Mouse (Mus musculus) large intestine, adult 2 months (tissue): ENCODE results near the gene Ercc1. TPM values are rescaled to one million over a fixed set of nuclear protein-coding genes. Genes with fewer than 3 reads are reported as not detected.

Experiments used
- DNase-seq: peaks from one replicate; pipeline ENCODE4 v3.0.0-alpha.2; 2012; ENCODE audit warnings: low read depth, low spot score
- WGBS: fragments of 180-500 bp; shearing (Covaris S2); methylation state at CpG from one replicate; pipeline ENCODE4 v1.1.7; 2018; 5-methylcytosine and 5-hydroxymethylcytosine counted together
- polyA plus RNA-seq: library from polyadenylated mRNA; depleted of rRNA; stranded (reverse); fragments of >200 nt; gene quantifications from 2 replicates; pipeline ENCODE4 v1.2.3, GENCODE M21; 2012; rRNA removed

Gene Ercc1
- polyA plus RNA-seq = 26.9 and 31.2 TPM in 2 replicates

DNA sequence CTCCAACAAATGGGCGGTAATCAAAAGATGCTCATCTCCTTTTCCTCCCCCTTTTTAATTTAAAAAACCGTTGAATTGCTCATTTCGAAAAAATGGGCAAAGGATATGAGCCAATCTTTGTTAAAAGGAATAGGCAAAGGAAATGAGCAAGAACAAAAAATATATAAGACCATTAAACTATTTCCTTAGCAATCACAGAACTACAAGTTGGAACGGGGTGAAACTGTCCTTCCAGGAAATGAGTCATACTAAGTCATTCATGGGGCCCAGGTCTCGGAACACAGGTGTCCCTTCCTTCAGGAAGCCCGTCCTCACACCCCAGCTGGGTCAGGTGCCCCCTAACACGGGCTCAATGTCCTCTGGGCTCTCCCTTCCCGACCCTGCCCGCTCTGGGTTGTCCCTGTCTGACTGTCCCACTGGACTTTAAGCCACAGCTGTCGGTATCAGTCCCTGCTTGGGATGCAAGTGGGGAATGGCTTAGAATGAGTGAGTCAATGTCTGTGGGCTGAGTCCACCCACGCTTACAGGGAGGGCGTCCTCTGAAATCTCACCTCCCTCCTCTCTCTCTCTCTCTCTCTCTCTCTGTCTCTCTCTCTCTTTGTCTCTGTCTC lies at the start of gene Ercc1:
Gene Ercc1, plus strand, starts transcription at position 542 of the 611 bp plus-strand sequence.
- DNase-seq = no peak
- 12% methylated on average over 12 of the region's 12 CpGs for WGBS

DNA sequence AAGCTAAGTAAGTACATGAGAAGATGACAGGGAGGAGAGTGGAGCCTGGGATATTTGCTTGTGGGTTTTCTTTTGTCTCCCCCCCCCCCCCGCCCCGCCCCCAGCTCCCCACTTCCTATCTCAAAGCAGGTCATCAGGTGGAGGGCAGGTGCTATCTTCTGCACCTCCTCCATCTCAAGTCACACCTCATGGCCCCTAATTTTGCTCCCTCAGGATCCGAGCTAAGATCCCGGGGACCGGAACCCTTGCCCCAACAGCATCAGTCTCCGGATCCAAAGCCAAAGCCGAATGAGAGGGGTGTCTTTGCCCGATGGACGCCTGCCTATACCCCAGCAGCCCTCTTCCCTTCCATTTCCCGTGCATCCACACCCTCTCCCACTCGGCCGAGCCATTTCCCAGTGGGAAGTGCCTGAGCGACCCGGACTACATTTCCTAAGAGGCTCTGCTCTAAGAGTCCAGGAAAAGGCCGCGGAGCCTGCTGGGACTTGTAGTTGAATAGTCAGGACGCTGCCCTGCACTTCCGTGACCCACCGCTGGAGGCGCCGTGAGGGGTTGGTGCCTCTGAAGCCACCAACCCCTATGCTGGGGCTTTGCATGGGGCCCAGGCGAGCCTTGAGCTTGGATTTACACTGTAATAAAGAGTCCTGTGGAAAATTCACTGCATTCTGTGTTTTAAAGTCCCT lies 48.9 kb upstream of the Ercc1 start:
- WGBS = 10% methylated on average over 22 of the region's 22 CpGs

DNA sequence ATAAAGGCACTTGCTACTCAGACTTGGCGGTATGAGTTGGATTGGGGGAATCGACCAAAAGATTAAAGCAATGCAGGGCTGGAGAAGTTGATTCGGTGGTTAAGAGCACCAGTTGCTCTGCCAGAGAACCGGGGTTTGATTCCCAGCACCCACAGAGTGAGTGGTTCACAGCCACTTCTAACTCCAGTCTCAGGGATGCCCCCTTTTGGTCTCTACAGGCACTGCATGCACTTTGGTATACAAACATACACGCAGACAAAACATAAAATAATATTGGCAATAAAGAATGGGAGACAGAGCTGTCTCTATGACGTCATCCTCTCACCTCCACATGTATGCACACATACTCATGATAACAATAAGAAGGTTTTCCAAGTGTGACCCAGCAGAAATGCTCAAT lies 47.5 kb upstream of the Ercc1 start:
- 85% methylated on average over 6 of the region's 6 CpGs for WGBS

More for the DNA sequence above, 48.9 kb upstream of the Ercc1 start:
- peak; percentile 83 for DNase-seq

DNA sequence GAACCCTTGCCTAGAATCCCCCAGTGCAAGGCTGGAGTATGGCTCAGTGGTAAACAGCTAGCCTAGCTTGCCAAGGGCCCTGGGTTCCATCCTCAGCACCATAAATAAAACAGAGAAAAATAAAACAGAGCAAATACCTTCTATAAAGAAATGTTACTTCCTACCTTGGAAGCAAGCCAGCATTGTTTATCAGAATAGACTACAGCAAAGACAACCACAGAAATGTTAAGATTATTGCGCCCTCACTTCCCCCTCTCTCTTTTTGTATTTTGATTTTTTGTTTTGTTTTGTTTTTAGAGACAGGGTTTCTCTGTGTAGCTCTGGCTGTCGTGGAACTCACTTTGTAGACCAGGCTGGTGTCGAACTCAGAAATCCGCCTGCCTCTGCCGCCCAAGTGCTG lies 46.8 kb upstream of the Ercc1 start:
- WGBS = 90% methylated on average over 5 of the region's 5 CpGs
- no peak for DNase-seq

More for the DNA sequence above, 47.5 kb upstream of the Ercc1 start:
- no peak for DNase-seq

DNA sequence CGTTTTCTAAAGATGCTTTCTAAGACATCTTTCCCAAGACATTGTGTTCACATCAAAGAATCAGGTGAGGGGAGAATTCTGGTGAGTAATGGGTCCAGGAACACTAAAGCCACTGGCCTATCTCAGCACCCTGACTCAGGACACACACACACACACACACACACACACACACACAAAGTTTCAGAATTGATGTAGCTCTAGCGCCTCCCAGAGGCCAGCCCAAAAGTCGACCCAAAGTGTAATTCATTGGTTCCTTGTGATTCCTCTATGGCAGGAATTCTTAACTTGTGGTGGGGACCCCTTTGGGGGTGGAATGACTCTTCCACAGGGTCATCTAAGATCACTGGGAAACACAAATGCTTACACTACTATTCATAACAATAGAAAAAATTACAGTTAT lies 45.4 kb upstream of the Ercc1 start:
- WGBS = 14% methylated on average over 3 of the region's 3 CpGs
- DNase-seq = no peak

DNA sequence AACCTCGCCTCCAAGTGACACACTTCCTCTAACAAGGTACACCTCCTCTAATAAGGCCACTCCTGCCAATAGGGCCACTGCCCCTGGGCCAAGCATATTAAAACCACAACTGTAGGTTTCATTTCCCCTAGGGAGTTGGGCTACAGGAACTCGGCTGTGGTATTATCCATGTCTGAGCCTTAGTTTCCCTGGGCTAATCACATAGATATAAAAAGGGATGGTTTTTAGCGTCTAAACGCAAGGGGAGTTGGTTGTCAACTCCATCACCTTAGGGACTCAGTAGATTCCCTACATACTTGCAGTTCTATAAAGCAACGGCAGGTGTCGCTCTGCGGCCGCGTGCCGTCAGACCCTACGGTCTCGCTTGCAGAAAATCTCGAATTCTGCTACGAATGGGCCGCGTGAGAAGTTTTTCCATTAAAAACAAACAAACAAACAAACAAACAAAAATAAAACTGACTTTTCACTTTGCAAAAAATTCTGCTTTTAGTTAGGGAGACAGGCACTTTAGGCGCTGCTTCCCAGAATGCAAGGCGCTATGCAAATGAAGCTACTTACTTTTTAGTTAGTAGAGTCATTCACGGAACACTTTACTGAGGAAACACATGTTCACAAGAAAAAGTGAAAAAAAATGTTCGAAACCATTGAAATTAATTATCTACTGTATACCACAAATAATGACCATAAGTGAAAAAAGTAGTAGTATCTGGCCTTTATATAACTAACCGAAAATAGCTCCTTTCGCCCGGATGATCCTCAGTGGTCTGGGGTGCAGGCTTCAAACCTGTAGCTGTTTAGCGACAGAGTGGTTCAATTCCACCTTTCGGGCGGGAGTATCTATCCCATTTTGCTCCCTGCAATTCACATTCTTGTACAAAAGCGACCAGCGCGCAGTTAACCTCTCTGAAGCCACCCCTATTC lies 43.8 kb upstream of the Ercc1 start:
- WGBS = under 1% methylated on average over 29 of the region's 29 CpGs
- DNase-seq = peak; percentile 54

DNA sequence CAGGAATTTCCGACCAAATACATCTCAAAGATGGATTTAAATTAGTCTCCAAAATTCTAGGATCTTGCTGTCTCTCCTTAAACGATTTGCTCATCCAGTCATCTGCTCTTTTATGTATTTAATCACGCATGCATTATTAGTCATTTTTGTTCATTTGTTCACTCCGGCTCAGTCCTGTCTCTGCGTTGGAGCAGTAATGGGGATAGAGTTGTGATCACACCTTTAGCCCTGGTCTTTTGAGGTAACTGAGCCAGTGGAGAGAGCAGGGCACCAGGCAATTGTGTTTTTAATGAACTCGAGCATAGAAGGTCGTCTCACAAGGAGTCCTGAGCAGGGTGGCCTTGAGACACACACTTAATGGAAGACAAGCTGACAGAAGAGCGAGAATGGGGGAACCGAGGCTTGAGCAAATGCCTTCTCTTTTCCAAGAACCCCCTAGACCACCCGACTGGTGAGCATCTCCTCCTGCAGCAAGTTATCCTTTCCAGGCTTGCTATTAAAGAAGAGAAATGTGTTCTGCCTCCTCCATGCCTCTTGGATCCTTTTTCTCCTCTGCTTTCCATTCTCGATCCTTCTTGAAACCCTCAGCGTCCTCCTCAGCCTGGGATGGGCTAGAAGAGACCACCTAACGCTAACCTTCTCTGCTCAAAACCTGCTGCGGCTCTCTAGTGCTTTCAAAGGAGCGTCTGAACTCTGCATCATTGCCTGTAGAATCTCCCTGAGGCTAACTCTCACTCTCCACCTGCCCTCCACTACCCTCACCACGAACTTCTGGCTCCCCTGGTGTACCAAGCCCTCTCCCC lies 42.9 kb upstream of the Ercc1 start:
- DNase-seq = no peak
- WGBS = 11% methylated on average over 16 of the region's 16 CpGs

DNA sequence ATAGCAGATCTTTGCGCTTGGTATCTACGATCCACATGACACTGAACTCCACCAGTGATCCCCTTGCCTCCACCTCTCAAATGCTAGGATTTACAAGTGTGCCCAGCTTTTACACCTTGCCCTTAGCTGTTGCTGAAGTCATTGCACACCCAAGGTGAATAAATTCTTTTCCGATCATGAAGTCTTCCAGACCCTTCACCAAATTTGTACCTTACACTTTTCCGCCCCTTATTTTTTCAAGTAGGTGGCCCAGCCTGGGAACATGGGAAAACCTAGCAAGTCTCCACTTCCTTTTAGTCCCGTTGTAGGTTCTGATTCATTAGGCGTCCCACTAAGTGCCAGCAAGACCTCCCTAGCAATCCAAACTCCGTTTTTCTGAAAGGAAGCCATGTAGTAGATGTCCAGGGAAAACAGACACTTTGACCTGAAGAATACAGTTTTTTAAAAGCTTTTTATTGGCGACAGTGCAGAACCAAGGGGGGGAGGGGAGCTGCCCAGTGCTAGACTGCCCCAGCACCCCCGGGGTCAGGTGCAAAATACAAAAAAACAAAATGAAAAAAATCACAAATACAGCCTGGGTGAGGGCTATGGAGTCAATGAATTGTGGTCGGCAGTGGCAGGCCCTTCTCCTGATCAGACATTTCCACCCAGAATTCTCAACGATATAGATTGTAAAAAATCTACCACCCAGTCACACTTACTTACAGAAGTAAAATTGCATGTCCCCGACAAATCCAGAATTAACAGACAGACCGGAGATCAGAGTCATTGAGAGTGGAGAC lies 42.1 kb upstream of the Ercc1 start:
- WGBS = 59% methylated on average over 13 of the region's 13 CpGs

DNA sequence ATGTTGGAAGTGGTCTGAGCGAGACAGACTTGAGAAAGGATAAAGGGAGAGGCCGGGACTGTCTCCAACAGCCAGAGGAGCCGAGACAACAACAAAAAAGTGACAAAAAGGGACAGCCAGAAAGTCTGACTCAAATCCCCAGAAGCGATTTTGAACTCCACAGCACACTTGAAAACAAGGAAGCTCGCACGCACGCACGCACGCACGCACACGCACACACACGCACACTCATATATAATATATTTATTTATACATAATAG lies 41.6 kb upstream of the Ercc1 start:
- no peak for DNase-seq
- 90% methylated on average over 12 of the region's 12 CpGs for WGBS

More for the DNA sequence above, 42.1 kb upstream of the Ercc1 start:
- DNase-seq = no peak

DNA sequence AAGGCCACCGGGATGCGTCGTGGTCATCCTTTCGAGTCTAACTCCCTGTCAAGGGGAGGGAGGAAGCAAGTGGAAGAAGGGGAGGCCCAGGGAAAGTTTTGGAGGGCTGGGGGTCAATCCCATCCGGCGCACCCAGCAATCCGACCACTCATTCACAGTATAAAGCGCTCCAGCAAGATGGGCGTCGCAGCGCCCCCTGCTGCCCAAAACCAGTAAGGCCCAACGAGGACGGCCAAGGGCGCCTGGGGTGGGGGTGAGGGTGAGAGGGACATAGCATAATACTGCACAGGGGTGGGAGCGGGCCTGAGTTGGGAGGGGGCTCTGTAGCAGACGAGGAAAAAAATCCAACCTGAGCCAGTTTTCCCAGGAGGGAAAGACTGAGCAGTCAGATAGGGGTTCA lies 40.8 kb upstream of the Ercc1 start:
- 10% methylated on average over 16 of the region's 16 CpGs for WGBS
- no peak for DNase-seq

DNA sequence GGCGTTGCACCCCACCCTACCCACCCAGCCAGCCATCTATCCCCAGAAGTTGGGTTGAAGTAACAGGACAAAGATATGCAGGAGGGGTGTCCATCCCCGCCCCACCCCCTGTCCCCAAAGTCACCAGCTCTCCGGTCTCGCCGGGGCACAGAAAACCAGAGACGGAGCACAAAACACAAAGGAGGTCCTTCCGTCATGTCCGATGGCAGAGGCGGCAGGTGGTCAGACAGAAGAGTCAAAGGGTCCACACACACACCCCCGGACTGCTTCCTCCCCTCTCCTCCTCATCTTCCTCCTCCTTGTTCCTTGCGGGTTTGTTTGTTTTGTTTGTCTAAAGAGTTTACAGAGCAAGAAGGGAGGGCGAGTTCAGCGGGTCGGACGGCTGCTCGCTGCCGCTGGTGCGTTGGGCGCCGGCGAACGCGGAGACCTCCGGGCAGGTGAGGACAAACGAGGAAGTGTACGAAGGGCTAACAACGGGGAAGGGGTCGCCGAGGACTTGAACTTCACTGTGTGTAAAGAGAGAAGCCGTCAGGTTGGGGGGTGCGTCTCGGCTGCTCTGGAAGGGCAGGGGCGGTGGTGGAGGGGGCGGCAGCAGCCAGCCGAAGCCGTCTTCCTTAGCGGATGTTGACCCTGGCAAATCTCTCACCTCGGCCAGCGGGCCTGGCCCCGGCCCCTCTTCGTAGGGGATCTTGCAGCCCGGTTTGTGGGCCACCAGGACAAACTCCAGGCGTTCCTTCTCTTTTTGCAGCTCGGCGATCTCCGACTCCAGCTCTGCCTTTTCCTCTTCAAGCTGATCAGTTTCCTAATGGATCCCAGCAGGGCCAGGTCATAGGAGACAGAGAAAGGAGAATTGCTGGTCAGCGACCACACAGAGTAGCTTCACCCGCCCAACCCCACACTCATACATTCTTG lies 39.8 kb upstream of the Ercc1 start:
- DNase-seq = no peak
- 15% methylated on average over 48 of the region's 48 CpGs for WGBS

DNA sequence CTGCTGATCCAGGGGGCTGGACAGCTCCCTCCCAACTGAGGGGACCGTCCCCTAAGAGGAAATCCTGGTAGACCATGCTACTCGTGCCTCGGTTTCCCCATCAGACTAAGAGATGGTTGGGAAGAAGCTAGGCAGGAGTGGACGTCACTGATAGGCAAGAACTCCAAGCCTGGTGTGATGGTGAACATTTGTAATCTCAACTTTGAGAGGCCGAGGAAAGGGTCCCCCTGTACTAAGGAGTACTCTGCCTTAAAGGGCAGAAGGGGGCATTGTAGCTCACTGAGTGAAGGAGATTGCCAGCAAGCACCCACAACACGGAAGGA lies 39.2 kb upstream of the Ercc1 start:
- DNase-seq = no peak
- WGBS = 28% methylated on average over 6 of the region's 6 CpGs

DNA sequence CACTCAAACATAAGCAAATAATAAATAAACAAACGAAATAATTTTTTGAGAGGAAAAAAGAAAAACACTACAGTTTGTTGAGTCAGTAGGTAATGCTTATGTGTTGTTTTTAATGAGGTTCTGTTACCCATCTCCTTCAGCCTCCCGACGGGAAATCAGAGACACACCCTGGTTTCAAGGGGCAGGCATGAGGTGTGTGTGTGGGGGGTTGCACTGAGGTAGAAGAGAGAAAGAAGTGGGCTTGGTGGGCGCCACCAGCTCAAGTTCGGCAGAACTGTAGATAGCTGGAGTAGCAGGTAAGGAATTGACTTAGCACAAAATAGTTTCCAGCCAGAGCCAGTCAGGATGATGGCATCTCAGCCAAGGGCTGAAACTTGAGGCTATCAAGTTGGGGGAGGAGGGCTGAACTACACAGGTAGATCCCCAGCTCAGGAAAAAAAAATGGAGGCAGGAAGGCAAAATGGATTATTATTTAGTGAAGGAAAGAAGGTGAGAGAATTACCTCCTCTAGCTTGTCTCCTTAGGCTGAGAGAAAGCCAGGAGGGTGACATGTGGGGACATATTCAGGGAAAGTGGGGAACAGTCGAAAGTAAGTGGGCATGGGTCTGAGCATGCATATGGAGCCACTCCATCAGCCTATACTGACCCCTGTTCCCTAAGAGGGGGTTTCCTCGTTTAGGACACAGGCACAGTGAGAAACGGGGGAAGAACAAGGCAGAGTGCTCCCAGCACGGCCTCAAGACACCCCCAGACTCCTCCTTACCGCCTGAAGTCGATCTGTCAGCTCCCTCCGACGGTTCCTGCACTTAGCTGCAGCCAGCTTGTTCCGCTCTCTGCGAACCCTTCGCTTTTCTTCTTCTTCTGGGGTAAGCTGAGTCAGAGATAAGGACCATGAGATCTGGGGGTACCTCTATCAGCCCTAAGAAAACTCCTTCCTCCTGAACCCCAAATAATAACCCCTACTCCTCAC lies 38.5 kb upstream of the Ercc1 start:
- WGBS = 62% methylated on average over 16 of the region's 16 CpGs
- DNase-seq = no peak

DNA sequence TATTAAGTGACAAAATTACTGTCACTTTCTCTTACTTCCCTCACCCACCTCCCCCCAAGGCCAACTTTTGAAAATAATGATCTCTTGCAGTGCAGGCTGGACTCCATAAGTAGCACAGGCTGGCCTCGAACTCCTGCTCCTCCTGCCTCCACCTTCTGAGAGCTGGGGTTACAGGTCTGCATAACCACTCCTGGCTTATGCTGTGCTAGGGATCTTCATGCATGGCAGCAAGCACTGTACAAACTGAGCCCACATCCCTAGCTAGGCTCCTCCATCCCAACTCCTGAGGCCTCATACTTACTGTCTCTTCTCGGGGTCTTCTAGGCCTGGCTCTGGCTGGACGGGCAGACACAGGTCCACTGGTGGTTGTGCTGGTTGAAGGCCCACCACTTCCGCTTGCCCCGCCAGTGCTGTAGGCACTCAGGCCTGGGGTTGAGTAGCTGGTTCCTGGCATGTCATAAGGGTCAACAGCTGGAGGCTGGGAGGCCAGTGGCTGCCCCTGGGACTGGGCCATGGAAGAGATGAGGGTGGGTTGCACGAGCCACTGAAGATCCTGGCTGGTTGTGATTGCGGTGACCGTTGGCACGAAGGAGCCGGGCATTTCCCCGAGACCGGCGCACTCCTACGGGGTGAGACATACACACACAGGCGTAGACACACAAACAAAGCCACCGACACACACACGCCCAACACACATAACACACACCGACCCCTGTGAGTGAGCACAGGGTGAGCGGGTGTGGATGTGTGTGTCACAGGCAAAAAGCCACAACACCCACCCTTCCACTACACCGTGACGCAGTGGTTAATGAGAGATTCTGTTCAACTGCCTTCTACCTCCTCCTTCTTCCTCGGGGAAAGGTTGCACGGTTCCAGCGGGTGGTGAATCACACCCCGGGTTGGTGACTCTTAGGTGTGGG lies 37.5 kb upstream of the Ercc1 start:
- no peak for DNase-seq
- WGBS = 71% methylated on average over 25 of the region's 25 CpGs

DNA sequence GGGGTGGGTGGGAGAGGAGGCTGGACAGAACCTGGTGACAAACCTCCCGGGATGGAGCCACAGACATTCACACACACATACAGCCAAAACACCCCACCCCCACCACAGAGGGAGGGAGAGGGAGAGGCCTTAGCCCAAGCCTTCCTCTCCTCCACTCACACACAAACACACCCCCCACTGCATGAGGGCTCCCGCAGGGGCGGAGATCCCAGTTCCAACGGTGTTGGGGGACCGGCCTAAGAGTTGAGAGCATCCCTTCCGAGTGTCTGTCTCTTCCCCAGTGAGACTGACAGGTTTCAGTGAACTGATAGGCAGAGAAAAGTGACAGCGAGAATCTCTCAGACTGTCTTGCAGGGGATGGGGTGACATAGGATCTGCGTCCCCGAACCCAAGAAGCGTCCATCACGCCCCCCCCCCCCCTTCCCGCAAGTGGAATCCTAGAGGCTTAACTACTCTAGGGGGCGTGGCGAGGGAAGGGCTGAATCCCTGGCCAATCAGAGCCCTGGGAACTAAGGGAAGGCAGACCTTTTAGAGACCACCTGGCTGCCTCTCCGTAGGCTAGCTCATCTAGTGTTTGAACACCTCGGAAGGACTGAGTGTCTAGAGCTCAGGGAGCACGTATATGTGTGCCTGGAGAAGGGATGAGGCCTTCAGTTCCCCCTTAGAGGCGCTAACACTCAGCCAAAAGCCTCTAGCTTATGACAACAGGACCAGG lies 36.7 kb upstream of the Ercc1 start:
- 2% methylated on average over 18 of the region's 18 CpGs for WGBS
- peak; percentile 50 for DNase-seq
